Mouse (Mus musculus) gonadal fat pad, adult 2 months (tissue): Measurements from ENCODE around the gene Soat2. TPM values are rescaled to one million over a fixed set of nuclear protein-coding genes. Genes with fewer than 3 reads are reported as not detected.

Source experiments
- DNase-seq: peaks from one replicate; pipeline ENCODE4 v3.0.0-alpha.2; 2012; ENCODE audit warnings: low read depth
- polyA plus RNA-seq: library from polyadenylated mRNA; depleted of rRNA; stranded (reverse); fragments of >200 nt; gene quantifications from 2 replicates; pipeline ENCODE4 v1.2.3, GENCODE M21; 2012

The Soat2 gene
- polyA plus RNA-seq, 1 experiment, result 1.1 TPM

DNA sequence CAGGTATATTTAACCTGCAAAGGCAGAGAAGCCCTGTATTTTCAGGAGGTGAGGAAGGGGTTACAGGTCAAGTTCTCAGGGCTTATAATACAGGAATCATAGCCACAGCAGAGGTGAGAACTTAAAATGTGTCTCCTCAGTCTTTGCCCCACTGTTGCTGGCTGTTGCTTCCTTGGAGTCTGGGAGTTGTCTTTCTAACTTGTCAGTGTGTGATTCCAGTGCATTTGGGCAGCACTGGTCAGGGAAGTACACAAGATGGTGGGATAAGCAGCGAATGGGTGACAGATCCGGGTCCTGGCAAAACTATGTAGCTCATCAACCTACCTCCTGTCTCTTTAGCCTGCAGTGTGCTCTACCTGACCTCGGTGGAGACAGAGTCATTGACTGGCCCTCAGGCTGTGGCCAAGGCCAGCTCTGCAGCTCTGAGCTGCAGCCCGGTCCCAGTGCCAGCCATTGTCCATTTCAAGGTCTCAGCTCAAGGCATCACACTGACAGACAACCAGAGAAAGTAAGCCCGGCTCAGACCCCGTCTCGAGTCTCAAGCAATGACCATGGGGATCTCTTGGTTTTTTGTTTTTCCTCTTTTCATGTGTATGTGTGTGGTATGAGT is 35.6 kb upstream of the Soat2 start:
- DNase-seq, result no peak

- DNase-seq, result no peak
Measured at GRCm38 (mm10) chr15:102115731-102116231, 34.5 kb upstream of the Soat2 start.

DNA sequence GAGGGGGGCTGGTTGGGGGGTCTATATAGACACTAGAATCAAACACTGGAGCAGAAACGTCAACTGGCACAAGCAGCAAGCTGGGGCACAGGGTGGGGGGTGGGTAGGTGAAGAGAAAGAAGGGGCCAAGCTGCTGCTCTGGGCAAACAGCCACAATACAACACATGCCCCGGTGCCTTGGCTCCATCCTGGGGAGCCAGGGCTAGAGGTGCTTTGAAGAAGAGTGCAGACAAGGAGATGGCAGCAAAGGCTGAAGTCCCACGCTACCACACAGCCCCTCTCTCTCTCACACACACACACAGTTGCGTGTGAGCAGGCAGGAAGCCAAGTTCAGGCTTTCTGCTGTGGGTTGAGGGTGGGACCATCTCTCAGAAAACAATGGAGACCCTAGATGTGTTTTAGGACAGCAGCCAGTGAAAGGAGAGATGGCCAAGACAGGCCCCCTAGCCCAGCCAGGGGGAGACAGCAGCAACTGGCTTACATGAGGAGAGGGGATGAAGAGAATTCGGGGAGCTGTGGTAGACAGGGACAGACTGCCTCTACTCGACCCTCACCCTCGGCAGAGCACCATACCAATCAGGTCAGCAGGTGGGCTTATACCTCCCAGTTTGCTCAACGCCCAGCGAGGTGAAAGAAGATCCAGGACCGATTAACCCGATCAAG is 33.4 kb upstream of the Soat2 start:
- DNase-seq, result no peak

DNA sequence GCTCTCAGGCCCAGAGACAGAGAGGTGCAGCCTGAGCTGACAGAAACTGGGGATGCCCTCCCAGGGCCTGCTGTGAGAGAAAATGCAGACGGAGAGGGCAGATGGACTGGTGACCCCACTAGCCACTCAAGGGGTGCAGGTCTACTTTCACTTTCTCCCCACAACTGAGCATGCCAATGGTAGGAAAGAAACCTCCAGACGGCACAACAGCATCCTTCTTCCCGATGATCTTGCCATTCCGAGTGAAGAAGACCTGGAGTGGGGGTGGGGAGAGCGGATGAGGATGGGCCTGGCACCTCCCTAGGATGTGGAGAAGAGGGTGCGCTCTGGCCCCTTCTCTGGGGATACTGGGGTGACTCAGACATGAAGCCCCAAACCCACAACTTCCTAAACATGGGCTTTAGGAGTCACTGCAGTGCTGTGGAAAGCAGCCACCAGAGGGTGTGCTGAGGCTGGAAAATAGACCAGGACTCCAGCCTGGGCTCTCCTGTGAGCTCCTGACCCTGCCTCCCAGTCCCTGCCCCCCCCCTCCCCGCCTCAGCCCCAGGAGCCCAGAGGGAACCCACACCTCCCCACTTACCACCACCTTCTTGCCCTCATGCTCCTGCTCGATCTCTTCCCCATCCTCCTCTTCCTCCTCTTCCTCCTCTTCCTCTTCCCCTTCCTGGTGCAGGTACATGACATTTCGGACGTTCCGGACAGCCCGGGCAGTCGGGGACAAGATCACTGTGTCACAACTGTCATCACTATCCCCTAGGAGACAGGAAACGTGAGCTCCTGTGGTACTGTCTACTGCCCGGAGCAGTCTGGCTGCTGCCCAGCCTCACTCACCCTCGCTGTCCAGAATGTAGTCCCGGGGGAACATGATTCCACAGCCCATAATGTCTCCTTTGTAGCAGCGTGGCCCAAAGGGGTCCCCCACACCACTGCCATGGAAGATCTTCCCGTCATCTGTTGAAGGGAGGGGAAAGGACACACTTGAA is 32.6 kb upstream of the Soat2 start:
- DNase-seq, result no peak

DNA sequence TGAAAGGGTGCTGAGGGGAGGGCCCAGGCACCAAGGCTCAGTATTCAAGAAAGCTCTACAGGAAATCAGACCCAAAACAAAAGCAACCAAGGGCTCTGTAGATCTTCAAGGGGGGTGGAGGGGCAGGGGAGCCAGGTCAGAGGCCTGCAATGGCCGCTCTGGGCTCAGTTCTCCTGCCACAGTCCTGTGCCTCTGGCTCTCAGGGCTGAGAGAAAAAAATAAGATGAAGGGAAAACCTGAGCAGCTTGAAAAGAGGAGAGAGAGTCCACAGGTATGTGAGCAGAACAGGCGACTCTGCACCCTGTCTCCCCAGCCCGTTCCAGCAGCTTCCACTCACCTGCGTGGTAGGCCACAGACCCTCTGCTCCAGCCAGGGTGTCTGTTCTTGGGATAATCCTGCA is 31.7 kb upstream of the Soat2 start:
- no peak for DNase-seq

DNA sequence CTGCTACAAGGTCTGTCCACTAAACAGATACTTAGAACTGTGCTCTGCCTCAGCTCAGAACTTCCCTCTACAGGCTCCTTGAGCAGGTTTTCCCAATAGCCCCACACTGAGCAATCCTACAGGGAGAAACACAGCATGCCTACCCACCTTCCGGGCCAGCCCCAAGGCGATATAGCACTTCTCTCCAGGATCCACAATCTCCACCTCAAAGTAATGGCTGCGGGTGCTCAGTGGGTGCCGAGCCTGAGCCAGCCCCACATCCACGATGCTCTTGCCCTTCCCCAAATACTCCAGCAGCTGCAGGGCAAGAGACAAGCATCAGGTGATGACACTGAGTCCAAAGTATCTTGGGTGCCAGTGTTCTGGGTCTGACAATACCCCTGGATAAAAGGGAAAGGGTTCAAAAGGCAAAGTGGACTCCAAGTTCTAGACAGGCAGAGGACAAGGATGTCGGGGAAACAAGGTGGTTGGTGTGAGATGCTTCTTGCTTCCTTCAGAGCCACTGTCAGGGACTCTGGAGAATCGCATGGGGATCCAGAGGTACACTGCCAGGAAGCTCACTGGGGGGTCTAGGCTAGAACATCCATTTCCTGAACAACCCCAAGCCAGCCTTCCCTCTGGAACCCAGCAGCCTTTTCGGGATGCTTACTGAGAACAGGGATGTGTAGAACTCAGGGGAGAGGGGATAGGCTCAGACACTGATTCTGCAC is 31.1 kb upstream of the Soat2 start:
- no peak for DNase-seq

DNA sequence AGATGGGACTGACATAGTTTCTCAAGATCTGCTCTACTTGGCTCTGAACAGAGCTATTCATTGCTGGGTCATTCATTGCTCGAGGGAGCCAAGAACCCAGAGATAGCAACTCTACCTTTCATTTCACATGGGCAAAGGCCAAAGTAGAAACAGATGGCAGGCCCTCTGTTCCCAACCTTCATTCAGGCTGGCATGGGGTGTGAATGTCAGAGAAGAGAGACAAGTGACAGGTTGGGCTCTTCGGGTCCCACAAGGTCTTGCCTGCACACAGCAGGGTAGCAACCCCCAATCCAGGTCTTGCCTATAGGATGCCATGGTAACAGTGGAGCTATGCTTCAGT is 30.5 kb upstream of the Soat2 start:
- DNase-seq, result no peak

DNA sequence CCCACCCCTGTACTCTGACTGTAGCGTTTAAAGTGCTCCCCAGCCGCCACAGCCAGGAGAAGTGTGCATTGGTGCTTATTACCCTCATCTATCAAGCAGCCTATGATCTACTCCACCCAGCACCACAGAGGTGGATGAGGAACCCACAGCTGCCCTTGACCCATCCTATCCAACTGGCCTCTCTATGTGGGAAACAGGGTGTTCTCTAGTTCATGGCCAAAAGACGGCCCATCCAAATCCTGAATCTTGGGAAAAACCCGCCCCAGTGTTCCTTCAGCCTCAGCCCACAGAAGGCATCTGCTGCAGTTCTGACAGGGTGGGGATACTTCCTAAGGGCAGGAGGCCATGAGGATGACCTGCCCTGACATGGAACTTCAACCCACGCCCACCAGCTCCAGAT is 29.8 kb upstream of the Soat2 start:
- DNase-seq, result no peak

GRCm38 (mm10) chr15:102126303-102126702 is 24.0 kb upstream of the Soat2 start:
- DNase-seq, result no peak

GRCm38 (mm10) chr15:102133314-102133713 is 17.0 kb upstream of the Soat2 start:
- no peak for DNase-seq

GRCm38 (mm10) chr15:102134709-102135108 is 15.6 kb upstream of the Soat2 start:
- DNase-seq, result no peak

GRCm38 (mm10) chr15:102135522-102136128 is 14.7 kb upstream of the Soat2 start:
- no peak for DNase-seq

DNA sequence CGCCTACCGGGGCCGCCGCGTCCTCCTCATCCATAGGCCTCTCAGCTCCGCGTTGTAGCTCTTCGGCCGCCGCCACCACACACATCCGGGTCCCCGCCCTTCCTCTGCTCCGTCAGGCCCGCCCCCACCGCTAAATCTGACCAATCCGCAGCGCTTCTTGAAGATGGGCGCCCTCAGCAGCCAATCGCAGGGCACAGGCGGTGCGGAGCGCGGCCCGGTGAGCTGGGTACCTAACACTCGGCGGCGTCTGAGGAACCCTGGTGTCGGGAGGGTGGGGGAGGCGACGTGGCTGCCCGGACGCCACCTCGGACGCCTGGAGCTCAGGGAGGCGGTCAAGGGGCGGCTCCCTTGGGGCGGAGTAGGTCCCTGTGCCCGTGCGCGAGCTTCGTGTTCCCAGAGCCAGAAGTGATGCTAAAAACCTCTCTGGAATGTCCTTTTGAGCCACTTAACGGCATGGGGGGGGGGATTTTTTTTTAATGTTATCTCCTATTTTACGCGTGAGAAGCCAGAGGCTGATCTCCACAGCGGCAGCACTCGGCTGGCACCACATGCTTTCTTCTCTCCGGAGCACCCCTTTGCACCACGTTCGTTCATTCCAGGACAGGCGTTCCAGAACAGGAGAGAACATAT is 14.1 kb upstream of the Soat2 start, which contains the start of gene Spryd3:
Gene Spryd3 (minus strand): TSS at position 106 of the 630 bp plus-strand sequence.
- DNase-seq, result peak; percentile 38

DNA sequence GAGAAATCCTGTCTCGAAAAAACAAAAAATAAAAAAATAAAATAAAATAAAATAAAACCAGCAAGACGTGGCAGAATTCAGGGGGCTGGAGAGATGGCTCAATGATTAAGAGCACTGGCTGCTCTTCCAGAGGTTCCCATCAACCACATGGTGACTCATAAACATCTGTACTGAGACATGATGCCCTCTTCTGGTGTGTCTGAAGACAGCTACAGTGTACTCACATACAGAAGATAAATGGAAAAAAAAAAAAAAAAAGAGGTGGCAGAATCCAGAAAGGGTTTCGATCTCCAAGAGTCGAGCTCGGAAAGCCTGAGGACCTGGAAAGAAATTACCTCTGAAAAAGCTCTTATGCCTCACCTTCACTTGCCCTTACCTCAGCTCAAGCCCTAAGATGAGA is 9.2 kb upstream of the Soat2 start:
- DNase-seq, result no peak

GRCm38 (mm10) chr15:102142914-102143912 is 7.1 kb upstream of the Soat2 start:
- no peak for DNase-seq

DNA sequence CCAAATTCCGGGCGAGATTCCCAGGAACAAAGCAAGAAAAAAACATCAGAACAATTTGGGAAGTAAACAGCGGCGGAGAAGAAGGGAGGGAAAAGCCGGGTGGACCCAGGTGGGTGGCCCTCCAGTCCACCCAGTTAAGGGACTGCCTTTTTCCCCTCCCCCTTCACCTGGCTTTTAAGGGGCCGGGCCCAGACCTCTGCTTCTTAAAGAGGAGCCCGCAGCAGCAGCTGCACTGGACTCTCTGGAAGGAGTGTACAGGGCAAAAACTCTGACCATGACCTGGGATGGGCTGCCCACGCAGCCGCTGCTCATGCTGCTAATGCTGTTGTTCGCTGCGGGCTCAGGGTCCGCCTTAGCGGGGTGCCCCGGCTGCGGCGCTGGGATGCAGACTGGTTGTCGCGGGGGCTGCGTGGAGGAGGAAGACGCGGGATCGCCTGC is 6.0 kb upstream of the Soat2 start, which contains the start of gene Igfbp6:
Gene Igfbp6 (plus strand): TSS at position 89 of the 438 bp plus-strand sequence.
- DNase-seq, result no peak

DNA sequence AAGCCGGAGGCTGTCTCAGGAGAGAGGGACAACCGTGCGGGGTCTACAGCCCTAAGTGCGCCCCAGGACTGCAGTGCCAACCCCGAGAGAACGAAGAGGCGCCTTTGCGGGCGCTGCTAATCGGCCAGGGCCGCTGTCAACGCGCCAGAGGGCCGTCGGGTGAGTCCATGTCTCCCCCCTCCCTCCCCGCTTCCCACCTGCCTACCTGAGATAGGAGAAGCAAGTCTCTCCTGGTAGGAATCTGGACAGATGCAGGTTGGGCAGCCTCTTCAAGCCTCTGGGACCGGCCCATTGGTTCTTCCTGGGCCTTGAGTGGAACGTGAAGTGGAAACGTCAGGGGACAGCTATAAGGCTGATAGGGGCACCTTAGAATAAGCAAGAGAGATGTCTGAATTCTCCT is 5.6 kb upstream of the Soat2 start:
- no peak for DNase-seq

DNA sequence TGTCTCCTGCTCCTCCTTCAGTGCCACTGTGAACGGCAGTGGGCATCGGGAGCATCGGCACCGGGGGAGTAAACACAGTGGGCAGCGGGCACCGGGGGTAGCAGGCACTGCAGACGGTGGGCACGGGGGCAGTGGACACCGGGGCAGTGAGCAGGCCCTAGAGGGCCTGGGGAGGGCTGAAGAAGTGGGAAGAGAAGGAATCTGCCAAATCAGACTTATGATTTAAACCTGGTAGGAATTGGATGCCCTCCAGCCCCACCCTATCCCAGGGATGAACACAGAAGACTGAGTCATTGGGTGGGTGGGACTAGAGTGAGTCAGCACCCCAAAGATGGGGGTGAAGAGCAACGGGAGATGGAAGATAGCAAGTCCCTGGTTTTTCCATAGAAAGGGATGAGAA is 5.0 kb upstream of the Soat2 start:
- DNase-seq, result no peak

DNA sequence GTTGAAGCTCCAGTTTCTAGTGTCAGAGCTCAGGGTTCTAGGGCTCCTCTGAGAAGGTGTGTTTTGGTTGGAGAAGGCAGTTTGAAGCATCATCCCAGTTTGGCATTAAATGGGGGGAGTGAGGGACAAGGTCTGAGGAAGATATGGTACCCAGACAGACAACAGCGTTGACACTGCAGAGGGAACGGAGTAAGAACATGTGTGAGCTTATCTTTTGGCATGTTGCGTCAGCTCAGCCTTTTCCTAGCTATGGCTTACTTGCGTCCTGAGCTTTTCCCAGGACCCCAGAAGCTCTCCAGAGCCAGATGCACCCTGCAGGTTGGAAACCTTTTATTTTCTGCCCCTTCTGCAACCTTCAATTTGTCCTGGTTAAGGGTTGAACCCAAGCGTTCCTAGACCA is 4.2 kb upstream of the Soat2 start:
- DNase-seq, result no peak
